Mouse (Mus musculus) heart, adult 2 months (tissue): ENCODE measurements around the gene Dcun1d4.

ENCODE experiments used
- CTCF ChIP-seq: fragments of 200-600 bp; IDR thresholded peaks from 2 replicates; pipeline ENCODE4 v1.8.1; 2022; ENCODE audit warnings: antibody characterized with exemption, mild to moderate bottlenecking, moderate library complexity
- EP300 ChIP-seq: fragments of 200-500 bp; IDR thresholded peaks from 2 replicates; pipeline ENCODE4 v1.6.1; 2011; ENCODE audit warnings: low read depth, low read length, control low read depth; ENCODE audit not compliant: insufficient read depth

DNA sequence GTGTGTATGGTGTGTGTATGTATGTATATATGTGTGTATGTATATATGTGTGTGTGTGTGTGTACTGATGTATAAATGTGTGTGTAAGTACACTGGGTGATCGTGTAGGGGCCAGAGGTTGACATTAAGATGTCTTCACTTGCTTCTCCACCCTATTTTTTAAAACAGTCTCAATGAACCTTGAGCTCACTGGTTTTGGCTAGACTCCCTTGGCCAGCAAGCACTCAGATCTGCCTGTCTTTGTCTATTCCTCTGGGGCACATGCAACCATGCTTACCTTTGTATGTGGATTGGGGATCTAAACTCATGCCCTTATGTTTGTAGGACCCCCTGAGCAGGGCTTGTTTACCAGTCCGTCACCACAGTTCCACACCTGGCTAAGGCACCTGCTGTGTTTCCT, 33.4 kb downstream of the Dcun1d4 start:
- TF ChIP-seq CTCF (no peak), EP300 (no peak)
